Mouse (Mus musculus) myocyte (in vitro differentiated cells): ENCODE data around the gene Pparg.

ENCODE experiments used
- E2F4 ChIP-seq: IDR thresholded peaks from one replicate; pipeline ENCODE4 v1.6.1; 2011; ENCODE audit warnings: mild to moderate bottlenecking, control low read depth, moderate library complexity; ENCODE audit not compliant: insufficient read depth
- MAX ChIP-seq: IDR thresholded peaks from one replicate; pipeline ENCODE4 v1.6.1; 2011; ENCODE audit warnings: low read depth, mild to moderate bottlenecking, control low read depth
- MYOD1 ChIP-seq, 3 experiments: IDR thresholded peaks; one replicate each; pipeline ENCODE4 v1.6.1; 2011; ENCODE audit warnings: control low read depth in 2 of 3, low read depth in 2 of 3, mild to moderate bottlenecking in 2 of 3, moderate library complexity in 1 of 3; ENCODE audit not compliant: insufficient read length in 2 of 3, control insufficient read depth in 1 of 3
- MYOG ChIP-seq, 3 experiments: IDR thresholded peaks; one replicate each; pipeline ENCODE4 v1.6.1; 2011; ENCODE audit warnings: control low read depth in 2 of 3, low read depth in 2 of 3, mild to moderate bottlenecking in 2 of 3; ENCODE audit not compliant: insufficient read length in 2 of 3, control insufficient read depth in 1 of 3, insufficient read depth in 1 of 3
- POLR2A ChIP-seq: IDR thresholded peaks from one replicate; pipeline ENCODE4 v1.6.1; 2011; ENCODE audit warnings: low read depth, mild to moderate bottlenecking, control low read depth, moderate library complexity; ENCODE audit not compliant: insufficient read length
- TCF3 ChIP-seq: IDR thresholded peaks from one replicate; pipeline ENCODE4 v1.6.1; 2011; ENCODE audit warnings: low read depth, control low read depth; ENCODE audit not compliant: insufficient read length

GRCm38 (mm10) chr6:115462743-115463337, 102.1 kb downstream of the Pparg start:
- TF ChIP-seq MYOD1 (IDR thresholded peaks at IDR 0.05; ENCODE audit: control insufficient read depth in 1 of 3, insufficient read length in 2 of 3, low read depth in 2 of 3) (peak in 1 of 3 experiments; percentile 35), MAX (no peak), POLR2A (no peak), TCF3 (no peak), MYOG (IDR thresholded peaks at IDR 0.05; ENCODE audit: control insufficient read depth in 1 of 3, insufficient read depth in 1 of 3, insufficient read length in 2 of 3, low read depth in 2 of 3) (peak in 1 of 3 experiments; percentile 33), E2F4 (no peak)
